Mouse (Mus musculus) large intestine, adult 2 months (tissue): Measurements from ENCODE around the gene Phex. TPM values are rescaled to one million over a fixed set of nuclear protein-coding genes. Genes with fewer than 3 reads are reported as not detected.

Experiments used
- DNase-seq: peaks from one replicate; pipeline ENCODE4 v3.0.0-alpha.2; 2012; ENCODE audit warnings: low read depth, low spot score
- WGBS: fragments of 180-500 bp; shearing (Covaris S2); methylation state at CpG from one replicate; pipeline ENCODE4 v1.1.7; 2018; 5-methylcytosine and 5-hydroxymethylcytosine counted together
- polyA plus RNA-seq: library from polyadenylated mRNA; depleted of rRNA; stranded (reverse); fragments of >200 nt; gene quantifications from 2 replicates; pipeline ENCODE4 v1.2.3, GENCODE M21; 2012

Gene Phex
- polyA plus RNA-seq, 1 experiment = not detected

GRCm38 (mm10) chrX:157310331-157310730 is 104.8 kb downstream of the Phex start:
- DNase-seq = no peak
- 54% methylated on average over 3 of the region's 3 CpGs for WGBS

DNA sequence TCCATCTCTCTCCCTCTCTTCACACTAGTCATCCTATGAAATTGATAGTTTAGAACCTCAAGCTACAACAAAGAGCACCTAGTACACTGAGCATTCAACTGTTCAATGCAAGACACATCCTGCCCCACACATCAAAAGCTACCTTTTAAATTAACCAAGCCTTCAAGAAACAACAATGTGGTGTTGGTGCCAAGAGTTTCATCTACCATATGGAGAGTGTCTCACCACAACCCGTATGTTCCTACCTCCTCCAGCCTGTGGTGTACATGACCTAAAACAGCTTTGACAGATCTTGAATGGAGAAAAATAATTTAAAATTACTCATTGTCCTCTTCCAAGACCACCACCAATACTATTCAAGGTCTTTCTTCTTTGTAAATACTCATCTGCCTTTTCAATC is 106.9 kb downstream of the Phex start:
- 83% methylated on average over 1 of the region's 1 CpGs for WGBS
- DNase-seq = no peak

DNA sequence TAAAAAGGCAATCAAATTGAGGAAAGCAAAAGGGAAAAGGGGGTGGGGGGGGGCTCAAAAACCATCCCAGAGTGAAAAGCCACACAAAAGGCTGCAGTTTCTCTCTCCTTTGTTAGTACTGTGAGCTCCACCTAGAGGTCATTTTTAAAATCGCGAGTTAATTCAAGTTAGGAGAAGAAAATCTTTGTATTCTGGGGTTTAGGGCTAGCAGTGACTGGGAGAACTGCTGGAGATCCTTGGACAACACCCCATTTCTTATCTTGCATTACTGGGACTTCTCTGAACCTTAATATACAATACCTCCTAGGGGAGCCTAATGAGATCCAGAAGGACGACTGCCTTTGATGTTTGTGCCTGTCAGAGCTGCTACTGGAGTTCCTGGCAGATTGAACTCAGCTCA is 107.7 kb downstream of the Phex start:
- 8% methylated on average over 3 of the region's 3 CpGs for WGBS

GRCm38 (mm10) chrX:157306796-157307405 is 108.2 kb downstream of the Phex start:
- 69% methylated on average over 4 of the region's 4 CpGs for WGBS
- DNase-seq = no peak

More for the DNA sequence above, 107.7 kb downstream of the Phex start:
- no peak for DNase-seq

DNA sequence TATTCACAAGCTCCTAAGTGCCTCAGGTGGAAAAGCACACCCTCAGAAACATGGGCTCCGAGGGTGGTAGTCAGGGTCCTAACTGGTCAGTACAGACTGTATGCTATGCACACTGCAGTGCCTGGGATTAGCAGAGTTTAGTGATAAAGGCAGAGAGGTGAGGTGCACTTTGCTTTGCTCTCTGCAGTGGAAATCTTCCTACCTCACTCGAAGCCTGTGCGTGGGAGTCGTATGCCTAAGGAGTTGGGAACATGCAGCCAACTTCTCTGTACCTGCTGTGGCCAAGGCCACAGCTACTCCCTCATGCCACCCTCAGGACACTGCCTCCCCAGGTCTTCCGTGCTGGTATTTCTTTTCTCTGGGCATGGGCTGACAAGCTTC is 109.3 kb downstream of the Phex start:
- DNase-seq = no peak
- 87% methylated on average over 5 of the region's 5 CpGs for WGBS

- 36% methylated on average over 6 of the region's 6 CpGs for WGBS
These were observed 109.8 kb downstream of the Phex start for GRCm38 (mm10) chrX:157305193-157305851.

GRCm38 (mm10) chrX:157292411-157292810 is 122.7 kb downstream of the Phex start:
- DNase-seq = no peak

More at GRCm38 (mm10) chrX:157305193-157305851, 109.8 kb downstream of the Phex start:
- no peak for DNase-seq

DNA sequence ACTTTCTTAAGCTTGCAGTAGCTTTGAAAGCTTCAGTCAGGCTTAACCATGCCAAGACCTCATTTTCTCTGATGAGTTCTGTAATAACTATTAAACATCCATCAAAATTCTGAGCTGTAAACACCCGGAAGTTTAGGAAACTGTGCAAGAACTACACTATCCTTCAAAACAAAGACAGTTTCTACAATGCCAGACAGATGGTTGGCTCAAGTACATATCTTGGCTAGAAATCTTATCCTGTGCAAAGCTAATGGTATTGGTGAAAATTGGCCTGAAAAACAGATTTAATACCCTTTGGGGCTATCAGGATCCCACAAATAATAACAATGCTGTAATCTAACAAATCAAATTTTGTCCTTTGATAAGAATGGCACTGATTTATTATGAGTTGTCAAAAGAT is 138.5 kb downstream of the Phex start:
- DNase-seq = no peak
- WGBS = 67% methylated on average over 1 of the region's 1 CpGs

DNA sequence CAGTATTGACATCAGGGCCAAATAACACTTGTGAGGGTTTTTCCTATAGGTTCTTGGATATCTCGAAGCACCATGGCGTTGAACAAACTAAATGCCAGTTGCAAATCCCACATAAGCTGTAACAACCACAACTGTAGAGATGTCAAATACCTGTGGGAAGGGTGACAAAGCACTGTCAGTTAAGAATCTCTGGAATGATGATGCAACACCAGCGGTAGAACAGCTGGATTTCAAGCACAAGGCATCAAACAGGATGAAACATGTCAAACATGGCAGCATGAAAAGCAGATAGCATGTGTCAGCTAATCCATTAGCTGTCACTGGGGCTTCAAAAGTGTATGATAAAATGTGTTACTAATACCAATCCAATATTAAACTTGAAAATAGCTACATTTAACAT is 141.8 kb downstream of the Phex start:
- DNase-seq = no peak
- whole genome bisulfite sequencing = 82% methylated on average over 3 of the region's 3 CpGs

DNA sequence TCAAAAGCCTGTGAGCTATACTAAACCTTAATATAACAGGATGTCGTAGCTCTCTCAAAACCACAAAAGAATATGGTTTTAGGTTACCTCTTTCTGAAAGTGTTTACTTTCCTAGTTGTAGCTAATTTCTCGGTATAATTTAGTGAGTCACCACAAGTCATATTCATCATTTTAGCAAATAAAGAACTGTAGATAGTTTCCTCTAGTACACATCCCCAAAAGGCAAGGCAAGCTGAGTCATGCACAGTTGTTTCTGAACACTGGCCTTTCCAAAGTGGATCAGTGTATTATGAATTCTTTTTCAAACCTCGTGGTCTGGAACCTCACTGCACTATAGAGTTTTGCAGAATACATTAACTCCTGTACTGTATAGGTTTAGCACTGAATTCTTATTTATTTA is 143.5 kb downstream of the Phex start:
- WGBS = 56% methylated on average over 3 of the region's 3 CpGs
- no peak for DNase-seq

DNA sequence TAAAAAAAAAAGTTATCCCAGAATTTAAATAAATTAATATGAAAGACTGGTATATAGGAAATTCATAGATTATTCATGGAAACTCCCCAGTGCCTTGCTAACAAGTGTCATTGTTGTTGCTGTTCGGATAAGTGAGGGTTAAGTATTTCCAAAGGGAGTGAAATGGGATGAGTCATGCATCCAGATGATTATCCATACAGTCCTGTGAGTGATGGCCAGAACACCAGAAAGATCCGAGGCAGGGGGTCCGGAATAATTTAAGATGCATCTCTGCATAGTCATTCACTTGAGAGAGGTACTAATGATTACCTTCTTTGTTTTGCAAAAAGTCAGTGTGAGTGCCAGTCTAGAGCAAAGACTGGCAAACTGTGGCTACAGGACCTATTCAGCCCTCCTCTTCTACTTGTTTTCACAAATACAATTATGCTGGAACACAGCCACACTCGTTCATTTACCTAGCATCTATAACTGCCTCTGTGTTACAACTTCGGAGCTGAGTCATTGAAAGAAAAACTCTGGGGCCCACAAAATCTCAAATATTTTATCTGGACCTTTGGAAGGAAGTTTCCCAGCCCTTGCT is 145.3 kb downstream of the Phex start:
- 58% methylated on average over 5 of the region's 5 CpGs for WGBS
- DNase-seq = no peak

DNA sequence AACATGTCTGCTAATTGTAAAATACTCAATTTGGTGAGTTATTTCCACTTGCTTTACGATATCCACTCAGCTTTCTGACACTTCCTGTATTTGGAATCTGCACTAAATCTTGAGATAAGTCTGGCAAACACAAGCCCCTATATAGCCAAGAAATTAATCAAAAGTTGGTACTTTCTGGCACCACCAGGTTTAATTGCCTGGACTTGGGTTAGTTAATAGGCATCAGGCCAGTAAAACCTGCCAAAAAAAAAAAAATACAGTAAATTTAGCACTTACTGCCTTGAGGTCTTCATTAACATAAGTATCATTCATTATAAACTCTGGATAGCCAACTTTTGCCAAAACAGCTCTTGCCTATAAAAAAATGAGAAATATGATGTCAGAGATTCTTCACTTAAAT is 147.0 kb downstream of the Phex start:
- DNase-seq = no peak
- 67% methylated on average over 1 of the region's 1 CpGs for WGBS

DNA sequence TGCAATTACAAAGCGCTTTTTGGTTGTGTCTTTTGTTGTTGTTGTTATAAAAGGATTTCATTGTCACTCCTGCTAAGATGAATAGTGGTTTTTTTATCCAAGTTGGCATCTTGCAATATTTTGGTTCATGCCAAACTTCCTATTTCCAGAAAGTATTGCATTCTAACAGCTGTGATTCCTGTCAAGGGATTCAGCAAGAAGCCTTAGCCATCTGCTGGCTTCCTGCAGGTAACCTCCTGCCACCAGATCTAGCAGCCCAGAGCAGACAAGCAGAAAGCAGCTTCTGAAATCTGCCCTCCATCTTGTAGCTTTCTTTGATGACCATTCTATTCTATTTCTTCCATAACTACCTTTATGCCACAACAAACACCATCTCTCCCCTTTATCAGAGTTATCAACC is 212.4 kb downstream of the Phex start:
- 89% methylated on average over 1 of the region's 1 CpGs for WGBS
- DNase-seq = no peak

GRCm38 (mm10) chrX:157184167-157184566 is 230.9 kb downstream of the Phex start:
- WGBS = 65% methylated on average over 4 of the region's 4 CpGs
- no peak for DNase-seq

- WGBS = 91% methylated on average over 1 of the region's 1 CpGs
- no peak for DNase-seq
These were observed 234.3 kb downstream of the Phex start for GRCm38 (mm10) chrX:157180845-157181244.

- 52% methylated on average over 3 of the region's 3 CpGs for WGBS
- no peak for DNase-seq
These were observed 251.0 kb downstream of the Phex start for GRCm38 (mm10) chrX:157164142-157164541.

DNA sequence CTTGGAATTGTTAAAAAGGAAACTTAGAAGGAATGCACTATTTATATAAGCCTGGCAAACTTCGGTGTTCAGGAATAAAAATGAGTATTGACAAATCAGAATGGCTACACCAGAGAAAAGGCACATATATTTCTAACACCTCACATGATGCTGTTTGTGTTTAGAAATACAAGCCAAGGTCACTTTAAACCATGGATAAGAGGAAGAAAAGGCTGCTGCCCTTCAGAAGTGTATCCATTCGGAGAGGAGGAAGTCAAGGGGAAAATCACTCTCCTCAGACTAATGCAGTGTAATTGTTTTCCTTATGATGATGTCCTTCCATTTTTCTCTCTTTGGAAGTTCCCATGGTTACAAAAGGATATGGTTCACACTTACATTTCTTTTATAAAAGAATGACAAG is 251.7 kb downstream of the Phex start:
- DNase-seq = no peak
- WGBS = 54% methylated on average over 2 of the region's 2 CpGs

GRCm38 (mm10) chrX:157144675-157145074 is 270.4 kb downstream of the Phex start:
- DNase-seq = no peak

DNA sequence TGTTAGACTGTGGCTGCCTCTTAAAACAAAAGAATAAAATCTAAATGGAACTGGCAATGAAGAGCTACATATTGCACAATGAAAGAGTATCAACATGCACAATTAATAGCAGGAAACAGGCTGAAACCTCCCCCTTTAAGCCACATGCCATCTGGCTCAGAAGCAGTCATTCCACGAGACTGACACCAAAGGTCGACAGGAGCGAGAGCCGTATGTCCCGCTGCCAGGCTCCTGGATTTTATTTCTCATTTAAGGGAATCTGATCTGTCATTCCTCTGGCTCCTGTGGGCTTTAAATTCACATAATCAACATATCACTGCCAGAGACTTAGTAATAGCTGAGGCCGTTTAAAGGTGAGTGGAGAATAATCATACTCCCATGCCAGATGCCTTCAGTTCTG is 275.5 kb downstream of the Phex start:
- 68% methylated on average over 6 of the region's 6 CpGs for WGBS
- DNase-seq = no peak
